Mouse (Mus musculus) erythroblast, embryonic 14.5 days (primary cell): ENCODE results near the gene Ptges3. TPM values are rescaled to one million over a fixed set of nuclear protein-coding genes. Genes with fewer than 3 reads are reported as not detected.
"Not testable (repeated sequence)": the region's sequence is repeated elsewhere in the genome, so short reads cannot be mapped to it uniquely, and the experiment has no call there.

Experiments used
- H3K27me3 ChIP-seq: 2 replicates; pipeline ENCODE4 v1.6.1; 2012; ENCODE audit warnings: inconsistent platforms; ENCODE audit not compliant: control insufficient read depth
- H3K36me3 ChIP-seq: 2 replicates; pipeline ENCODE4 v1.6.1; 2012; ENCODE audit warnings: mild to moderate bottlenecking, inconsistent platforms; ENCODE audit not compliant: control insufficient read depth
- H3K4me1 ChIP-seq: 2 replicates; pipeline ENCODE4 v1.6.1; 2012; ENCODE audit warnings: inconsistent platforms; ENCODE audit not compliant: control insufficient read depth
- H3K4me3 ChIP-seq: replicated peaks from 2 replicates; pipeline ENCODE3; 2012; ENCODE audit warnings: moderate library complexity, mild to moderate bottlenecking, inconsistent platforms
- H3K9me3 ChIP-seq: 2 replicates; pipeline ENCODE4 v1.6.1; 2012; ENCODE audit warnings: low read length, inconsistent platforms, mixed read lengths; ENCODE audit not compliant: control insufficient read depth
- GATA1 ChIP-seq: IDR thresholded peaks from 2 replicates; pipeline ENCODE4 v1.6.1; 2012; ENCODE audit warnings: low read length, inconsistent platforms, mixed read lengths
- TAL1 ChIP-seq: IDR thresholded peaks from 3 replicates; pipeline ENCODE4 v1.6.1; 2012; ENCODE audit warnings: low read length, inconsistent platforms, mixed read lengths
- polyA plus RNA-seq: library from polyadenylated mRNA; stranded (reverse); fragments of >175 nt; gene quantifications from 2 replicates; pipeline ENCODE4 v1.2.3, GENCODE M21; 2012

Ptges3 gene
- polyA plus RNA-seq, 1 experiment, result 11.8 TPM

DNA sequence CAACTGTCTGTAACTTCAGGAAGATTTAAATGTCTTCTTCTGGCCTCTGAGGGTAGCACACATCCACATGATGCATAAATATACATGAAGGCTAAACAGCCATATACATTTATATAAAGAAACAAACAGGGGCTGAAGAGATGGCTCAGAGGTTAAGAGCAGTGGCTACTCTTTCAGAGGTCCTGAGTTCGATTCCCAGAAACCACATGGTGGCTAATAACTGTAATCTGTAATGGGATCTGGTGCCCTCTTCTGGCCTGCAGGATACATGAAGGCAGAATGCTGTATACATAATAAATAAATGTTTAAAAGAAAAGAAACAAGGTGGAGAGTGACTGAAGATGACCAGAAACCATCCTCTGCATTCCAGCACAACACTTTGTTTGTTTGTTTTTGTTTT is 21.7 kb downstream of the Ptges3 start:
- Histone ChIP-seq H3K36me3 (peaks cover 46% of the 10 kb centered on the region), H3K4me1 (peaks cover 30% of the 10 kb centered on the region), H3K4me3 (no peak overlapping the region), H3K27me3 (no peaks in the 10 kb centered on the region), H3K9me3 (no peaks in the 10 kb centered on the region)
- TF ChIP-seq GATA1 (peak; percentile 29; the same call in 1 of the 2 replicates), TAL1 (no peak)

DNA sequence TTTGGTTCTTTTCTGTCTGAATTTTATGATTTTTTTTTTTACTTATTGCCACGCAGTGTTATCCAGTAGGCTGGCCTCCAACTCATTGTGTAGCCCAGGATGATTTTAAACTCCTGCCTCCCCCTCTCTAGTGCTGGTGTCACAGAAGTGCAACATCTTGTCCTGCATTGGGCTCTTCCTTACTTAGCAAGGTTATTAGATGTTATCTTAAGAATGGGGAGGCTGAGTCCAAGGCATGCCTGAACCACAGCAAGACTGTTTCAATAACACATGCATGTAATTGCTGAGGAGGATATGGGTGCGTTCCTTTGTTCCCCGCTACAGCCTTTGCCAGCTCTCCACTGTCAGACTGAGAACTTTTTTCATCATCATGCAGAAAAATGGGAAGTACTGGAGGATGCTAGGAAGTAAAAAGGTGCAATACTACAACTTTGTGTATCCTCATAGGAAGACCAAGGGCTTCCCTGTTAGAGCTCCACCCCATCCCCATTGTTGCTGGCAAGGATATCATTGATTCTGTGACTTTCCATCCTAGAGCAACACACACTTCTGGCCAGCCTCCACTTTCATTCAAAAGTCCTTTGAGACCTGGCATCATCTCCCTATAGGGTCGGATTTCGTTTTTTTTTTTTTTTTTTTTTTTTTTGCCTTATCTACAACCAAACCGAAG is 23.2 kb downstream of the Ptges3 start:
- H3K27me3 ChIP-seq, result no peaks in the 10 kb centered on the region

DNA sequence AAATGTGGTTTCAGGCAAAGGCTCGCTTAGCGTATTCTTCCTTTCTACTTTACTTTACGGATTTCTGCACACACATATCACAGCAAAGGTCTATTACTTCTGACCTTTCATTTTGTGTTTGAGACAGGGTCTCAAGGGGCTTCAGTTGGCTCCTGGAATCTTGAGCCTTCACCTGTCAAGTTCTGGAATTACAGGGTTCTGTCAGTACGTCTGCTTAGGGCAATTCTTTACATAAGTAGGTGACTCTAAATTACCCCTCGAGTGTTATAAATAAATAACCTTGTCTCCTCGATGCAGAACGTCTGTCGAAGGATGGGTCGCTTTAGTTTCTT is 23.7 kb downstream of the Ptges3 start:
- H3K9me3 ChIP-seq, result no peaks in the 10 kb centered on the region
- H3K36me3 ChIP-seq, result peaks cover 51% of the 10 kb centered on the region
- H3K4me1 ChIP-seq, result peaks cover 41% of the 10 kb centered on the region

More for the DNA sequence above, 23.2 kb downstream of the Ptges3 start:
- peak overlapping the region; percentile 100 for H3K4me3 ChIP-seq
- H3K36me3 ChIP-seq, result peaks cover 51% of the 10 kb centered on the region
- no peaks in the 10 kb centered on the region for H3K9me3 ChIP-seq
- no peak for TF ChIP-seq TAL1
- no peak for TF ChIP-seq GATA1
- peaks cover 41% of the 10 kb centered on the region for H3K4me1 ChIP-seq

DNA sequence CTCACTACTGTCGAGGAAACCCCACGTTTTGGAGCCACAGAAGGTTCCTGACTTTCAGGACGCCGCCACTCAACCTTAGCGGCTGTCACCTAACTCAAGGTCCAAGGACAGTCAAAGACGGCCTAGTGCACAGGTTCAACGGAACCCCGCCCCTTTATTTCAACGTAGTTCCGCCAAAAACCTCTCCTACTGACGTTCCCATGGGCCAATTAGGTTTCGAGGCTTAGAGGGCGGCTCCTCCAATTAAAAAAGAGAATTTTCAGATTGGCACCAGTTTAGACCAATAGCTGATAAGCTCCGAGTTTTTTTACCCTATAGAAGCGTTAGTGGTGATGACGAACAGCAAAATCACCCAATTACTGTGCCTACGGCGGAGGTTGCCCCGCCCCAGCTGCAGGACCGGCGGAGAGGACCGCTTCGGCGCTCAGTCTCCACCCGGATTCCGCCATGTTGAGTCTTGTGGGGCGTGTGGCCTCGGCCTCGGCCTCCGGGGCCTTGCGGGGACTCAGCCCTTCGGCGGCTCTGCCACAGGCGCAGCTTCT is 24.2 kb downstream of the Ptges3 start, which contains the start of gene Atp5b:
Atp5b (plus strand) TSS at position 394 of the 542 bp plus-strand sequence.
- Histone ChIP-seq H3K4me1 (peaks cover 45% of the 10 kb centered on the region), H3K4me3 (peak within 1 kb of the TSS; percentile 100), H3K27me3 (no peaks in the 10 kb centered on the region), H3K9me3 (no peaks in the 10 kb centered on the region), H3K36me3 (peaks cover 51% of the 10 kb centered on the region)
- TF ChIP-seq TAL1 (no peak), GATA1 (no peak)

More for the DNA sequence above, 23.7 kb downstream of the Ptges3 start:
- Histone ChIP-seq H3K4me3 (peak overlapping the region; percentile 100), H3K27me3 (no peaks in the 10 kb centered on the region)
- TF ChIP-seq GATA1 (no peak), TAL1 (no peak)

GRCm38 (mm10) chr10:128083688-128084087 is 24.9 kb downstream of the Ptges3 start:
- TF ChIP-seq GATA1 (no peak), TAL1 (no peak)
- Histone ChIP-seq H3K4me3 (peak overlapping the region; percentile 100), H3K36me3 (peaks cover 53% of the 10 kb centered on the region), H3K27me3 (no peaks in the 10 kb centered on the region), H3K4me1 (peaks cover 50% of the 10 kb centered on the region), H3K9me3 (no peaks in the 10 kb centered on the region)

DNA sequence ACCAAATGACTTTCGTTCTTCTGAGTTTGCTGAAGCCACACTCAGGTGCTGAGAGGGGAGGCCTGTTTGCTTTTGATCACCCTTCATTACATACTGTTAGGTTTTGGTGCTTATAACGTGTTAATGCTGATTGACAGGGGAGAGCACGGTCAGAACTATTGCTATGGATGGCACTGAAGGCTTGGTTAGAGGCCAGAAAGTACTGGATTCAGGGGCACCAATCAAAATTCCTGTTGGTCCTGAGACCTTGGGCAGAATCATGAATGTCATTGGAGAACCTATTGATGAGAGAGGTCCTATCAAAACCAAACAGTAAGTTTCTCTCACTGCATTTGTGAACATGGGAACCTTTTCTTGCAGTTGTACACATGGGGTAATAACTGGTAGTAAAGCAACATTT is 25.4 kb downstream of the Ptges3 start:
- H3K4me3 ChIP-seq, result peak overlapping the region; percentile 100
- H3K27me3 ChIP-seq, result no peaks in the 10 kb centered on the region
- H3K36me3 ChIP-seq, result peaks cover 56% of the 10 kb centered on the region
- TF ChIP-seq GATA1, result no peak
- TF ChIP-seq TAL1, result no peak
- H3K9me3 ChIP-seq, result no peaks in the 10 kb centered on the region
- H3K4me1 ChIP-seq, result peaks cover 54% of the 10 kb centered on the region

DNA sequence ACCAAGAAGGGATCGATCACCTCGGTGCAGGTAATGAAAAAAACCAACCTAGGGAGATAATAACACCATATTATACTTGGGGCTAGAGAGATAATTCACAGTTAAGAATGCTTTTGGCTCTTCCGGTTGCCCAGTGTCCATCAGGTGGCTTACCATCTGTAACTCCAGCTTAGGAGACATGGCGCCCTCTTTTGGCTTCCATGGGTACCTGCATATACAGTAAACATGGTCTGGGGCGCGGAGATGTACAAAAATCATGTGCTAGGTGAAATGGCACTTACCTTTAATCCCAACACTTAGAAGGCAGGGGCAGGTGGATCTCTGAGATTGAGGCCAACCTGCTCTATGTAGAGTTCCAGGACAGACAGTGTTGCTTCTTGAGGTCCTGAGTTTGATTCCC is 27.6 kb downstream of the Ptges3 start:
- TF ChIP-seq GATA1 (no peak), TAL1 (no peak)
- H3K4me1 ChIP-seq, result peaks cover 74% of the 10 kb centered on the region

GRCm38 (mm10) chr10:128087216-128087615 is 28.5 kb downstream of the Ptges3 start:
- Histone ChIP-seq H3K4me1 (peaks cover 74% of the 10 kb centered on the region), H3K36me3 (peaks cover 74% of the 10 kb centered on the region)
- H3K9me3 ChIP-seq, H3K4me3 ChIP-seq, H3K27me3 ChIP-seq: not testable (repeated sequence)

More for the DNA sequence above, 27.6 kb downstream of the Ptges3 start:
- H3K9me3 ChIP-seq, result no peaks in the 10 kb centered on the region
- no peak overlapping the region for H3K4me3 ChIP-seq
- no peaks in the 10 kb centered on the region for H3K27me3 ChIP-seq
- peaks cover 74% of the 10 kb centered on the region for H3K36me3 ChIP-seq

DNA sequence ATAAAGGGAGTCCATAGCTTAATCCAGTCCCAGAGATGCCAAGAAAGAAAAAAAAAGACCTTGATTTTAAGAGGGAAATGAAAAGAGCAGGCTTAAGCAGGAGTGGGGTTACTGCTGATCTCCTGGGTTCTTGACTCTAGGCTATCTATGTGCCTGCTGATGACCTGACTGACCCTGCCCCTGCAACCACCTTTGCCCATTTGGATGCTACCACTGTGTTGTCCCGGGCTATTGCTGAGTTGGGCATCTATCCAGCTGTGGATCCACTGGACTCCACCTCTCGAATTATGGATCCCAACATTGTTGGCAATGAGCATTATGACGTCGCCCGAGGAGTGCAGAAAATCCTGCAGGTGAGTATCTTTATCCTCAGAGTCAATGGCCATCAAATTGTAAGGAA is 29.4 kb downstream of the Ptges3 start:
- TF ChIP-seq GATA1 (no peak), TAL1 (no peak)
- H3K9me3 ChIP-seq, result no peaks in the 10 kb centered on the region
- H3K27me3 ChIP-seq, result no peaks in the 10 kb centered on the region
- peaks cover 75% of the 10 kb centered on the region for H3K4me1 ChIP-seq
- H3K36me3 ChIP-seq, result peaks cover 74% of the 10 kb centered on the region
- H3K4me3 ChIP-seq, result no peak overlapping the region
